Mouse (Mus musculus) thymus, adult 2 months (tissue): Measurements from ENCODE around the gene C130032M10Rik.

Source experiments
- CTCF ChIP-seq: fragments of 200-500 bp; IDR thresholded peaks from 2 replicates; pipeline ENCODE4 v1.5.1; 2012; ENCODE audit warnings: mild to moderate bottlenecking, control low read depth, low read length, moderate library complexity, borderline replicate concordance; ENCODE audit not compliant: control insufficient read depth, poor library complexity, insufficient read depth; ENCODE audit errors: extremely low read depth
- POLR2A ChIP-seq: fragments of 200-500 bp; IDR thresholded peaks from 2 replicates; pipeline ENCODE4 v1.6.1; 2012; ENCODE audit warnings: mild to moderate bottlenecking, low read length, control low read depth, moderate library complexity; ENCODE audit not compliant: control insufficient read depth, poor library complexity, insufficient read depth; ENCODE audit errors: extremely low read depth

DNA sequence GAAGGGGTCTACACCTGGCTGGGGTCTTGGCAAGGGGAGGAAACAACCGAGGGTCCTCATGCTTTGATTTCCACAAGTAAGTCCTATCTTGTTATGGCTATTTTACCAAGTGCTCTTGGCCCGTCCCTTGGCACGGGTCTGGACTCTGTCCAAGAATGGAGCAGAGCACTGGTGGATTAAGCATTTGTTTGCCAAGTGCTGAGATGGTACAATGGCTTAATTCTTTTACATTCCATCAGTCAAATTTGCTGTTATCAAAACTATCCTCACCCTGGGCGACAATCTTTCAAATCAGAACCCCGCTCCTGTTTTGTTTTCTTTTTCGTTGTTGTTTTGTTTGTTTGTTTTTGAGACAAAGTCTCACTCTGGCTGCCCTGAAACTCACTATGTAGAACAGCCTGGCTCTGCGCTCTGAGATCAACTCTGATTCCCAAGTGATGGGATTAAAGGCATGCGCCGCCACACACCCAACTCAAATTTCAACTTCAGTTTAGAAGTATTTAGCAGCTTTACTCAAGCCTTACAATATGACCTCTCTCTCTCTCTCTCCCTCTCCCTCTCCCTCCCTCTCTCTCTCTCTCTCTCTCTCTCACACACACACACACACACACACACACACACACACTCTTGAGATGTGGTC is 29.4 kb downstream of the C130032M10Rik start:
- TF ChIP-seq POLR2A, result no peak
- no peak for TF ChIP-seq CTCF
